In genomic region chr15:59864746-59865499, GRCm38 (mm10) we compare ENCODE assay signal across 8 mouse cellular contexts.
DNase-seq lines count a peak whose midpoint lies in the region; ATAC-seq and TF ChIP-seq lines count a peak whose summit lies in the region.

No protein-coding gene starts in this region.

- 0 out of 2 replicates have a peak overlapping the region, but pooled peaks have one; percentile 2 for H3K4me2 ChIP-seq in hindbrain, embryonic 14.5 days (replicated peaks)
- no peak overlapping the region for H3K4me2 ChIP-seq in stomach, postnatal 0 days (replicated peaks; ENCODE audit: low read depth)

- H3K4me3 ChIP-seq in heart, embryonic 10.5 days = no peak overlapping the region
- H3K4me3 ChIP-seq in E14TG2a.4 (replicated peaks; ENCODE audit: low read length) = no peak overlapping the region
- no peak overlapping the region for H3K4me3 ChIP-seq in embryonic facial prominence, embryonic 10.5 days
- H3K4me3 ChIP-seq in hindbrain, embryonic 14.5 days (replicated peaks; ENCODE audit: low read length) = no peak overlapping the region
- no peak overlapping the region for H3K4me3 ChIP-seq in stomach, postnatal 0 days (ENCODE audit: low read depth, low read length)

- H3K27me3 ChIP-seq in heart, embryonic 10.5 days (ENCODE audit: insufficient read depth, poor library complexity, severe bottlenecking) = no peaks in the 10 kb centered on the region
- H3K27me3 ChIP-seq in E14TG2a.4 (ENCODE audit: insufficient read depth, low read length) = peaks cover 13% of the 10 kb centered on the region; the same call in 1 of the 2 replicates
- H3K27me3 ChIP-seq in embryonic facial prominence, embryonic 10.5 days (replicated peaks; ENCODE audit: low read depth, poor library complexity, severe bottlenecking) = no peaks in the 10 kb centered on the region
- no peaks in the 10 kb centered on the region for H3K27me3 ChIP-seq in hindbrain, embryonic 14.5 days (ENCODE audit: control insufficient read depth, insufficient read depth, low read length)
- no peaks in the 10 kb centered on the region for H3K27me3 ChIP-seq in stomach, postnatal 0 days (ENCODE audit: control insufficient read depth, insufficient read depth, low read length)

- H3K27ac ChIP-seq in heart, embryonic 10.5 days = no peak overlapping the region
- H3K27ac ChIP-seq in embryonic facial prominence, embryonic 10.5 days (replicated peaks) = no peak overlapping the region
- no peak overlapping the region for H3K27ac ChIP-seq in hindbrain, embryonic 14.5 days
- H3K27ac ChIP-seq in stomach, postnatal 0 days (replicated peaks) = no peak overlapping the region

- H3K9me3 ChIP-seq in heart, embryonic 10.5 days = no peaks in the 10 kb centered on the region
- no peaks in the 10 kb centered on the region for H3K9me3 ChIP-seq in E14TG2a.4 (ENCODE audit: low read length)
- H3K9me3 ChIP-seq in embryonic facial prominence, embryonic 10.5 days = no peaks in the 10 kb centered on the region
- H3K9me3 ChIP-seq in hindbrain, embryonic 14.5 days (ENCODE audit: control insufficient read depth, low read length) = no peaks in the 10 kb centered on the region
- no peaks in the 10 kb centered on the region for H3K9me3 ChIP-seq in stomach, postnatal 0 days (ENCODE audit: control insufficient read depth, low read length)

- DNase-seq in heart, adult 11 months = peak; percentile 95
- no peak for DNase-seq in heart, embryonic 10.5 days (ENCODE audit: low spot score)
- peak; percentile 54 for DNase-seq in embryonic facial prominence, embryonic 10.5 days (ENCODE audit: low spot score)
- DNase-seq in hindbrain, embryonic 14.5 days (ENCODE audit: low spot score) = peak; percentile 74
- DNase-seq in lung, postnatal 25 days (ENCODE audit: low spot score) = peak; percentile 43
- peak; percentile 20 for DNase-seq in stomach, postnatal 0 days (ENCODE audit: low spot score)
- no peak for DNase-seq in gastrocnemius, postnatal 10 days

- no peaks in the 10 kb centered on the region for H3K4me1 ChIP-seq in heart, embryonic 10.5 days
- H3K4me1 ChIP-seq in E14TG2a.4 (replicated peaks; ENCODE audit: low read depth, low read length) = 0 out of 2 replicates have a peak, but pooled peaks cover 3% of the 10 kb centered on the region
- no peaks in the 10 kb centered on the region for H3K4me1 ChIP-seq in embryonic facial prominence, embryonic 10.5 days
- no peaks in the 10 kb centered on the region for H3K4me1 ChIP-seq in hindbrain, embryonic 14.5 days (replicated peaks; ENCODE audit: control insufficient read depth, insufficient read depth, low read length)
- H3K4me1 ChIP-seq in stomach, postnatal 0 days (replicated peaks; ENCODE audit: control insufficient read depth, insufficient read depth) = no peaks in the 10 kb centered on the region

- 50% methylated on average over 18 of the region's 18 CpGs for WGBS in heart, embryonic 10.5 days
- WGBS in embryonic facial prominence, embryonic 10.5 days = 50% methylated on average over 18 of the region's 18 CpGs
- 52% methylated on average over 18 of the region's 18 CpGs for WGBS in hindbrain, embryonic 14.5 days
- WGBS in stomach, postnatal 0 days = 41% methylated on average over 18 of the region's 18 CpGs

- ATAC-seq in hindbrain, embryonic 14.5 days (ENCODE audit: low FRiP score) = peak; percentile 31; the same call in 1 of the 2 replicates
- peak; percentile 32; the same call in 1 of the 2 replicates for ATAC-seq in stomach, postnatal 0 days (ENCODE audit: low FRiP score, low TSS enrichment)

- no peak overlapping the region for H3K9ac ChIP-seq in hindbrain, embryonic 14.5 days
- H3K9ac ChIP-seq in stomach, postnatal 0 days (ENCODE audit: low read length) = no peak overlapping the region

- no peak for TF ChIP-seq EP300 in stomach, postnatal 0 days (optimal IDR thresholded peaks at IDR 0.05)

- no peaks in the 10 kb centered on the region for H3K36me3 ChIP-seq in heart, embryonic 10.5 days
- H3K36me3 ChIP-seq in E14TG2a.4 (ENCODE audit: insufficient read depth, low read length) = no peaks in the 10 kb centered on the region
- H3K36me3 ChIP-seq in embryonic facial prominence, embryonic 10.5 days (replicated peaks) = no peaks in the 10 kb centered on the region
- no peaks in the 10 kb centered on the region for H3K36me3 ChIP-seq in hindbrain, embryonic 14.5 days (replicated peaks; ENCODE audit: control insufficient read depth, insufficient read depth)
- no peaks in the 10 kb centered on the region for H3K36me3 ChIP-seq in stomach, postnatal 0 days (ENCODE audit: control insufficient read depth, insufficient read depth, low read length)

- TF ChIP-seq CTCF in E14TG2a.4 (conservative IDR thresholded peaks at IDR 0.05; ENCODE audit: low read length) = peak; percentile 78
- TF ChIP-seq CTCF in stomach, postnatal 0 days (IDR thresholded peaks at IDR 0.05; ENCODE audit: low read depth) = peak; percentile 81

Comparison
In these comparisons a context has a peak if more than half of its experiments do, and no peak if none do; other contexts are left out.
1. DNase-seq: peak in heart, adult 11 months (single experiment), embryonic facial prominence, embryonic 10.5 days (single experiment), hindbrain, embryonic 14.5 days (single experiment), lung, postnatal 25 days (single experiment) and stomach, postnatal 0 days (single experiment); none in heart, embryonic 10.5 days (single experiment) and gastrocnemius, postnatal 10 days (single experiment).